15 mouse cellular contexts compared by ENCODE assay signal in the genomic region with DNA sequence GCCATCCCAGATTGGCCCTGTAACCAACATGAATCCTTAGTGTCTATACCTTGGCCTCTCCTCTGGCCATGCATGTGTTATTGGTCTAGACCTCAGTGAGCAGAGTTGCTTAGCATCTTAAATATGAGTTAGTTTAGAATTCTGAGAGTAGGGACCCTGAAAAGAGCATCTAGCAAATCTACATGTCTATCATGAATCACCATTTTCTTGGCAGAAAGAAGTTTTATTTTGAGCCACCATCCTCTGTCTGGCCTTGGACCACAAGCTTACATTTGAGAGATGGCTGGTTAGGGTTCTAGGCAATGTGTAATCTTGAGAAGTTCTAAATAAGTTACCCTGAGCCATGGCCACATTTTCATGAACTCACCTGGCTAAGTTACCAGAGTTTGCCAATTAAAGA. TPM values are rescaled to one million over a fixed set of nuclear protein-coding genes. Genes with fewer than 3 reads are reported as not detected.
"Had no signal": no experiment of that assay in that cellular context is flagged by ENCODE, and none has a peak within 500 bp of the region (broad histone marks: within the 10 kb centered on the region; RNA-seq: fewer than 3 reads in every experiment).

No protein-coding gene starts in this region.

- H3K4me3 ChIP-seq: neural tube, embryonic 12.5 days; neural tube, embryonic 13.5 days; neural tube, embryonic 15.5 days; stomach, embryonic 15.5 days had no signal

- H3K4me1 ChIP-seq: neural tube, embryonic 12.5 days; neural tube, embryonic 13.5 days; neural tube, embryonic 15.5 days; stomach, embryonic 15.5 days had no signal

- DNase-seq: retina, postnatal 1 day; right cerebral cortex, postnatal 4 days; spleen, adult 18-20 months; thymus, adult 18-20 months; thymus, adult 2 months; thymus, postnatal 14 days; thymus, postnatal 25 days; thymus, postnatal 36 days; thymus, postnatal 4 days had no signal

- H3K27ac ChIP-seq: neural tube, embryonic 12.5 days; neural tube, embryonic 13.5 days; neural tube, embryonic 15.5 days; stomach, embryonic 15.5 days; stomach, postnatal 0 days had no signal

- H3K9me3 ChIP-seq: neural tube, embryonic 12.5 days; neural tube, embryonic 13.5 days; neural tube, embryonic 15.5 days; stomach, embryonic 15.5 days had no signal

- H3K36me3 ChIP-seq: neural tube, embryonic 12.5 days; neural tube, embryonic 13.5 days; neural tube, embryonic 15.5 days; stomach, embryonic 15.5 days had no signal

- H3K27me3 ChIP-seq: neural tube, embryonic 12.5 days; neural tube, embryonic 13.5 days; neural tube, embryonic 15.5 days; stomach, embryonic 15.5 days had no signal

- H3K9ac ChIP-seq: neural tube, embryonic 12.5 days; neural tube, embryonic 13.5 days; neural tube, embryonic 15.5 days; stomach, embryonic 15.5 days had no signal

- H3K4me2 ChIP-seq: neural tube, embryonic 12.5 days; neural tube, embryonic 13.5 days; neural tube, embryonic 15.5 days; stomach, embryonic 15.5 days had no signal

RNA-seq across cellular contexts. Expression of a gene that starts 13.3 kb away (rescaled TPM):
- total RNA-seq: neutrophil, adult 5-6 weeks had no signal
